Comparison of ENCODE assay signal across 16 mouse cellular contexts in the genomic region with DNA sequence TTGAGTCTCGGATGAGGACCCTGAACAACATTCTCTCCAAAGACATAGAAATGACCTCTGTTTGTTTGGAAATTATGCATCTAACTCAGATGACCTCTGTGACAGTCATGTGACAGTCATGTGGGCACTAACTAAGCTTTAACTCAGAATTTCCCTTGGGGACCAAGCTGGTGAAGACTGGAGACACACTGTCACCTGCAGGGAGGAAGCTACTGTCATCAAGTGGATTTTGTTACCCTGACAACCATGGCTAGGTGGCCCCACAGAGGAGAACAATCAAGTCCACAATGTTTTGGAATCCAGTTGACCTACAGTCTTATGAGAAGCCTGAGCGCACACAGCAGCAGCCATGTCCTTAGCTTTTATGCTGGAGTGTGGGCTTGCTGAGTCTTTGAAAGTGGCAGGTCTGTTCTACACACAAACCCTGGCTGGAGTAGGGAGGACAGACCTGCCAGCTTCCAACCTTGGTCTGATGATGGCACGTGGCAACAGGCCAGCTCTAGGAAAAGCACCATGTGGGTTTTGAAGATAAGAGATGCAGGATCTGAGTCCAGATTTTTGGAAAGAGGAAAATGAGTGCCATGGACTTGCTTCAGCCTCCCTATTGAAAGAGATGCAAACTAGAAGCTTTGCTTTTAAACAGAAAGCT.
DNase-seq lines count a peak whose midpoint lies in the region; ATAC-seq and TF ChIP-seq lines count a peak whose summit lies in the region.
"Had no signal": no experiment of that assay in that cellular context is flagged by ENCODE, and none has a peak within 500 bp of the region (broad histone marks: within the 10 kb centered on the region; RNA-seq: fewer than 3 reads in every experiment).

No protein-coding gene starts in this region.

- ATAC-seq in midbrain, embryonic 11.5 days (ENCODE audit: low FRiP score) = no peak
- ATAC-seq in midbrain, postnatal 0 days (ENCODE audit: low FRiP score) = no peak
- ATAC-seq in erythroid progenitor cell, adult 5-6 weeks (replicated peaks; ENCODE audit: low FRiP score, poor library complexity, severe bottlenecking) = no peak
- no peak for ATAC-seq in intestine, embryonic 15.5 days
- ATAC-seq: forebrain, embryonic 16.5 days had no signal

- 0 out of 2 replicates have a peak, but pooled peaks cover 2% of the 10 kb centered on the region for H3K4me1 ChIP-seq in midbrain, embryonic 11.5 days (ENCODE audit: control insufficient read depth, insufficient read depth, low read length)
- peaks cover 4% of the 10 kb centered on the region; the same call in 1 of the 2 replicates for H3K4me1 ChIP-seq in midbrain, postnatal 0 days (ENCODE audit: insufficient read depth, low read length)
- no peaks in the 10 kb centered on the region for H3K4me1 ChIP-seq in intestine, embryonic 15.5 days (replicated peaks)
- H3K4me1 ChIP-seq: lung, embryonic 15.5 days had no signal

- H3K9ac ChIP-seq in midbrain, embryonic 11.5 days (ENCODE audit: low read length) = no peak overlapping the region
- no peak overlapping the region for H3K9ac ChIP-seq in midbrain, postnatal 0 days (replicated peaks; ENCODE audit: low read length, poor library complexity, severe bottlenecking)
- no peak overlapping the region for H3K9ac ChIP-seq in intestine, embryonic 15.5 days
- H3K9ac ChIP-seq: hindbrain, embryonic 15.5 days; lung, embryonic 15.5 days; neural tube, embryonic 13.5 days had no signal

- no peaks in the 10 kb centered on the region for H3K36me3 ChIP-seq in midbrain, embryonic 11.5 days (ENCODE audit: control insufficient read depth, insufficient read depth, low read length)
- H3K36me3 ChIP-seq in midbrain, postnatal 0 days (ENCODE audit: insufficient read depth, low read length) = no peaks in the 10 kb centered on the region
- no peaks in the 10 kb centered on the region for H3K36me3 ChIP-seq in intestine, embryonic 15.5 days
- H3K36me3 ChIP-seq: hindbrain, embryonic 15.5 days; lung, embryonic 15.5 days; neural tube, embryonic 13.5 days had no signal

- H3K9me3 ChIP-seq in midbrain, embryonic 11.5 days (ENCODE audit: control insufficient read depth, low read length) = no peaks in the 10 kb centered on the region
- H3K9me3 ChIP-seq in midbrain, postnatal 0 days (ENCODE audit: low read length) = no peaks in the 10 kb centered on the region
- H3K9me3 ChIP-seq in intestine, embryonic 15.5 days = no peaks in the 10 kb centered on the region
- H3K9me3 ChIP-seq: hindbrain, embryonic 15.5 days; lung, embryonic 15.5 days; neural tube, embryonic 13.5 days had no signal

- WGBS in midbrain, embryonic 11.5 days = 79% methylated on average over 3 of the region's 3 CpGs
- WGBS in midbrain, postnatal 0 days = 75% methylated on average over 3 of the region's 3 CpGs
- WGBS in intestine, embryonic 15.5 days = 82% methylated on average over 3 of the region's 3 CpGs

- no peak for TF ChIP-seq CTCF in midbrain, postnatal 0 days (IDR thresholded peaks at IDR 0.05)

- H3K4me2 ChIP-seq in midbrain, embryonic 11.5 days = no peak overlapping the region
- H3K4me2 ChIP-seq in midbrain, postnatal 0 days (ENCODE audit: low read depth, low read length, poor library complexity, severe bottlenecking) = no peak overlapping the region
- no peak overlapping the region for H3K4me2 ChIP-seq in intestine, embryonic 15.5 days (replicated peaks)
- H3K4me2 ChIP-seq: hindbrain, embryonic 15.5 days; lung, embryonic 15.5 days; neural tube, embryonic 13.5 days had no signal

- no peak overlapping the region for H3K4me3 ChIP-seq in midbrain, embryonic 11.5 days (ENCODE audit: low read depth, low read length)
- H3K4me3 ChIP-seq in midbrain, postnatal 0 days (ENCODE audit: low read depth, low read length) = no peak overlapping the region
- no peak overlapping the region for H3K4me3 ChIP-seq in intestine, embryonic 15.5 days (replicated peaks)
- H3K4me3 ChIP-seq: hindbrain, embryonic 15.5 days; lung, embryonic 15.5 days; neural tube, embryonic 13.5 days had no signal

- H3K27me3 ChIP-seq in midbrain, embryonic 11.5 days (ENCODE audit: control insufficient read depth, insufficient read depth, low read length) = no peaks in the 10 kb centered on the region
- no peaks in the 10 kb centered on the region for H3K27me3 ChIP-seq in midbrain, postnatal 0 days (ENCODE audit: insufficient read depth, low read length)
- no peaks in the 10 kb centered on the region for H3K27me3 ChIP-seq in intestine, embryonic 15.5 days (replicated peaks)
- H3K27me3 ChIP-seq: hindbrain, embryonic 15.5 days; lung, embryonic 15.5 days; neural tube, embryonic 13.5 days had no signal

- DNase-seq in midbrain, embryonic 11.5 days (ENCODE audit: low spot score, missing footprints) = peak; percentile 76
- DNase-seq in midbrain, postnatal 0 days (ENCODE audit: low spot score) = no peak
- DNase-seq in adrenal gland, adult 8-10 months = peak; percentile 29
- peak; percentile 45 to 52 for DNase-seq in adrenal gland, postnatal 36 days
- peak; percentile 74 for DNase-seq in cerebellum, adult 9-11 months
- DNase-seq in gastrocnemius, postnatal 10 days = no peak
- DNase-seq: heart, postnatal 14 days; kidney, adult 18-20 months; kidney, postnatal 4 days; layer of hippocampus, postnatal 36 days had no signal

- H3K27ac ChIP-seq in midbrain, embryonic 11.5 days (ENCODE audit: low read depth, low read length) = no peak overlapping the region
- no peak overlapping the region for H3K27ac ChIP-seq in midbrain, postnatal 0 days (ENCODE audit: low read depth, low read length)
- H3K27ac ChIP-seq in intestine, embryonic 15.5 days = no peak overlapping the region
- H3K27ac ChIP-seq: hindbrain, embryonic 15.5 days; lung, embryonic 15.5 days; neural tube, embryonic 13.5 days had no signal

Comparison
In these comparisons a context has a peak if more than half of its experiments do, and no peak if none do; other contexts are left out.
1. DNase-seq: peak in midbrain, embryonic 11.5 days (single experiment), adrenal gland, adult 8-10 months (single experiment), adrenal gland, postnatal 36 days (2 of 2) and cerebellum, adult 9-11 months (single experiment); none in midbrain, postnatal 0 days (single experiment) and gastrocnemius, postnatal 10 days (single experiment).